Mouse (Mus musculus) adrenal gland (tissue): ENCODE data around the gene Uxs1.

Source experiments
- intact Hi-C: fragments of 180-260 bp; cut with DNase I; formaldehyde crosslinking; loops from one replicate; pipeline ENCODE4 v1.15.1; 2025

Gene Uxs1

GRCm38 (mm10) chr1:43732657-43733056 lies 94.9 kb downstream of the Uxs1 start:
- intact Hi-C loops, result loop anchor here (10.0 kb wide), 1 partner anchor 78 kb away; no protein-coding TSS in a partner anchor

- intact Hi-C loops, result loop anchor here (10.0 kb wide), 1 partner anchor 77 kb away; no protein-coding TSS in a partner anchor
Measured at GRCm38 (mm10) chr1:43732100-43732499, 95.5 kb downstream of the Uxs1 start.

- intact Hi-C loops, result loop anchor here (10.0 kb wide), 1 partner anchor 76 kb away; no protein-coding TSS in a partner anchor
Measured at GRCm38 (mm10) chr1:43730491-43730924, 97.1 kb downstream of the Uxs1 start, which contains the start of gene 1500015O10Rik. Gene 1500015O10Rik, plus strand, starts transcription at chr1:43730602.

- intact Hi-C loops, result no loop called here
Measured at GRCm38 (mm10) chr1:43722459-43722858, 105.1 kb downstream of the Uxs1 start.

- intact Hi-C loops, result no loop called here
Measured at GRCm38 (mm10) chr1:43718793-43719192, 108.8 kb downstream of the Uxs1 start.

- intact Hi-C loops, result no loop called here
Measured at GRCm38 (mm10) chr1:43717967-43718366, 109.6 kb downstream of the Uxs1 start.

GRCm38 (mm10) chr1:43714841-43715240 lies 112.8 kb downstream of the Uxs1 start:
- intact Hi-C loops, result no loop called here

GRCm38 (mm10) chr1:43698577-43699000 lies 129.0 kb downstream of the Uxs1 start:
- intact Hi-C loops, result no loop called here
